Mouse (Mus musculus) kidney, embryonic 16.5 days (tissue): Measurements from ENCODE around the gene Gm3182. TPM values are rescaled to one million over a fixed set of nuclear protein-coding genes. Genes with fewer than 3 reads are reported as not detected.
"Not testable (repeated sequence)": the region's sequence is repeated elsewhere in the genome, so short reads cannot be mapped to it uniquely, and the experiment has no call there.

Experiments
- ATAC-seq: fragments of 200-750 bp; cut with Nextera tagmentation; 2 replicates; pipeline ENCODE4 v1.8.0; 2017; ENCODE audit warnings: moderate TSS enrichment; ENCODE audit not compliant: low FRiP score, low TSS enrichment
- H3K27ac ChIP-seq: fragments of 300-500 bp; sonication (generic); 2 replicates; pipeline ENCODE4 v1.5.1; 2014; ENCODE audit warnings: low read length
- H3K27me3 ChIP-seq: fragments of 300-500 bp; sonication (generic); 2 replicates; pipeline ENCODE4 v1.6.1; 2014; ENCODE audit warnings: low read length, control low read depth, mixed read lengths; ENCODE audit not compliant: insufficient read depth
- H3K36me3 ChIP-seq: fragments of 300-500 bp; sonication (generic); 2 replicates; pipeline ENCODE4 v1.6.1; 2014; ENCODE audit warnings: low read length, control low read depth, mixed read lengths; ENCODE audit not compliant: insufficient read depth
- H3K4me1 ChIP-seq: fragments of 300-500 bp; sonication (generic); 2 replicates; pipeline ENCODE4 v1.6.1; 2014; ENCODE audit warnings: low read length, control low read depth, mixed read lengths; ENCODE audit not compliant: insufficient read depth
- H3K4me2 ChIP-seq: fragments of 300-500 bp; sonication (generic); replicated peaks from 2 replicates; pipeline ENCODE4 v1.6.1; 2014; ENCODE audit warnings: low read depth, low read length
- H3K4me3 ChIP-seq: fragments of 300-500 bp; sonication (generic); 2 replicates; pipeline ENCODE4 v1.5.1; 2014; ENCODE audit warnings: mild to moderate bottlenecking, low read length
- H3K9ac ChIP-seq: fragments of 300-500 bp; sonication (generic); replicated peaks from 2 replicates; pipeline ENCODE4 v1.6.1; 2014; ENCODE audit warnings: low read length
- H3K9me3 ChIP-seq: fragments of 300-500 bp; sonication (generic); 2 replicates; pipeline ENCODE4 v1.6.1; 2016; ENCODE audit warnings: low read length, control low read depth
- WGBS: fragments of 180-500 bp; shearing (Covaris S2); extraction: QIAGEN DNeasy Blood & Tissue Kit; methylation state at CpG from one replicate; pipeline ENCODE4 v1.1.7; 2014; 5-methylcytosine and 5-hydroxymethylcytosine counted together
- polyA plus RNA-seq: library from polyadenylated mRNA; unstranded; fragments of >200 nt; fragmentation: Nextera tagmentation; extraction: Ambion mirVana; gene quantifications from 2 replicates; pipeline ENCODE4 v1.2.1, GENCODE M21; 2015

Gene Gm3182
- polyA plus RNA-seq: not detected in 2 replicates

DNA sequence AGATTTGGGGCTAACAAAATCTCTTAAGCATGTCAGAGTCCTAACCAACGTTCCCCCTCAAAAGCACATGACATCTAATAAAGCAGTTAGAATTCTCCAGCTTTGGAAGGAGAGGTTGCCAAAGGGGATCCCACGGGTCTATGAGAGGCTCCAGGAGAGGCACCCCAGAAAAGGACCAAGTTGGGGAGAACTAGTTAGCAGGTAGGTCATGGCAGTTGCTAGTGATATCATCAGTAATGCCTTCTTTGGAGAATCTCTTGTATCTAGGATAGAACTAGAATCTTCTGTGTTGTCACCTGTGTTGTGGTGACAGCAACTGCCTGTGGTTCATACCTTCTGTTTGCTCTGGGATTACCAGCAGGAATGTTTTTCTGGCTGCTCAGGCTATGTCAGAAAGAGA lies at the start of gene Gm3182:
TSS of gene Gm3182 (plus strand) at position 301 of the 400 bp plus-strand sequence.
- not testable (repeated sequence) for H3K4me3 ChIP-seq, H3K4me1 ChIP-seq, H3K9me3 ChIP-seq, H3K27ac ChIP-seq, H3K4me2 ChIP-seq, ATAC-seq, H3K9ac ChIP-seq, H3K27me3 ChIP-seq, H3K36me3 ChIP-seq
- no CpG with 5 or more reads among the region's 2 CpGs for whole genome bisulfite sequencing

DNA sequence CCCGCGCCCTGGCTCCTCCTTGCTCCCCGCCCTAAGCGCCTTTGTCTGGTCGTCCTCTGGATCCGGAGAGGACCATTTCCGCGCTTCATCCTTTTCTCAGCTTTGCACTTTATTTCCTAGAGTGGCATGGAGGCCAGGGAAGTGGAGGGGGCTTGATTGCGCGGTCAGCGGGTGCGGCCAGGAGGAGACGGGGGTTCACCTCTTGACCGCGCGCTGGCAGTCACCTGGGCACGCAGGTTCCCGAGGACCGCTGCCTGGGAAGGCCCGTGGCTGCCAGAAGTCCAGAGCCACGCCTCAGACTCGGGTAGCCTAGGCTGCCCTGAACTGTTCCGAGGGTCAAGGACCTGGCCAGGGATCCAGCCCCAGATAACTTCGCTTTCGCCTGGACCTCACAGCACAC lies 17.9 kb downstream of the Gm3182 start:
- peak overlapping the region; percentile 13; the same call in 1 of the 2 replicates for H3K4me3 ChIP-seq

More for the DNA sequence above, 17.9 kb downstream of the Gm3182 start:
- H3K4me1 ChIP-seq, H3K9me3 ChIP-seq, H3K27me3 ChIP-seq, ATAC-seq, H3K36me3 ChIP-seq, H3K27ac ChIP-seq, H3K9ac ChIP-seq: not testable (repeated sequence)
- WGBS: 3% methylated on average over 12 of the region's 25 CpGs
- peak overlapping the region; percentile 46 for H3K4me2 ChIP-seq

Other genes with a start within 250 kb of the Gm3182 start
- gene Gm3138, start 232.1 kb upstream of the Gm3182 start, polyA plus RNA-seq: not detected in 2 replicates
- not detected in 2 replicates for gene Gm3149, start 164.5 kb upstream of the Gm3182 start, polyA plus RNA-seq
- gene 2610042L04Rik, start 147.0 kb upstream of the Gm3182 start, polyA plus RNA-seq: 0.12 TPM in 1 of 2 replicates, not detected in the other
- gene Gm3159, start 84.2 kb upstream of the Gm3182 start, polyA plus RNA-seq: not detected in 2 replicates
- gene Gm3164, start 66.3 kb upstream of the Gm3182 start, polyA plus RNA-seq: 0.21 TPM in 1 of 2 replicates, not detected in the other
- not detected in 2 replicates for gene Gm3173, start 50.8 kb upstream of the Gm3182 start, polyA plus RNA-seq
- not detected in 2 replicates for gene Gm3047, start 73.7 kb downstream of the Gm3182 start, polyA plus RNA-seq
- gene Gm8159, start 150.6 kb downstream of the Gm3182 start, polyA plus RNA-seq: not detected in 2 replicates
- gene Gm3239, start 182.4 kb downstream of the Gm3182 start, polyA plus RNA-seq: not detected in 2 replicates
- not detected in 2 replicates for gene Gm7876, start 227.5 kb downstream of the Gm3182 start, polyA plus RNA-seq
- gene Gm3252, start 245.0 kb downstream of the Gm3182 start, polyA plus RNA-seq: 0.31 TPM in 1 of 2 replicates, not detected in the other